Mouse (Mus musculus) limb, embryonic 13.5 days (tissue): Measurements from ENCODE around the gene Sptbn4. TPM values are rescaled to one million over a fixed set of nuclear protein-coding genes. Genes with fewer than 3 reads are reported as not detected.

Experiments used
- ATAC-seq: fragments of 200-750 bp; cut with Nextera tagmentation; 2 replicates; pipeline ENCODE4 v1.8.0; 2017; ENCODE audit warnings: low read depth, moderate number of reproducible peaks, moderate TSS enrichment; ENCODE audit not compliant: low FRiP score
- H3K27ac ChIP-seq: fragments of 300-500 bp; sonication (generic); 2 replicates; pipeline ENCODE4 v1.5.1; 2015; ENCODE audit warnings: inconsistent platforms, mild to moderate bottlenecking, moderate library complexity
- H3K27me3 ChIP-seq: fragments of 300-500 bp; sonication (generic); 2 replicates; pipeline ENCODE4 v1.6.1; 2015; ENCODE audit warnings: mild to moderate bottlenecking, inconsistent platforms
- H3K36me3 ChIP-seq: fragments of 300-500 bp; sonication (generic); 2 replicates; pipeline ENCODE4 v1.6.1; 2015; ENCODE audit warnings: inconsistent platforms, mild to moderate bottlenecking, moderate library complexity
- H3K4me1 ChIP-seq: fragments of 300-500 bp; sonication (generic); 2 replicates; pipeline ENCODE4 v1.6.1; 2015; ENCODE audit warnings: inconsistent platforms
- H3K4me2 ChIP-seq: fragments of 300-500 bp; sonication (generic); replicated peaks from 2 replicates; pipeline ENCODE4 v1.6.1; 2015; ENCODE audit warnings: inconsistent platforms, mild to moderate bottlenecking, moderate library complexity
- H3K4me3 ChIP-seq: fragments of 300-500 bp; sonication (generic); 2 replicates; pipeline ENCODE4 v1.5.1; 2015; ENCODE audit warnings: moderate library complexity, mild to moderate bottlenecking, inconsistent platforms
- H3K9ac ChIP-seq: fragments of 300-500 bp; sonication (generic); 2 replicates; pipeline ENCODE4 v1.6.1; 2015; ENCODE audit warnings: mild to moderate bottlenecking, inconsistent platforms
- H3K9me3 ChIP-seq: fragments of 300-500 bp; sonication (generic); 2 replicates; pipeline ENCODE4 v1.6.1; 2016; ENCODE audit warnings: inconsistent platforms
- WGBS: fragments of 180-500 bp; shearing (Covaris S2); methylation state at CpG from one replicate; pipeline ENCODE4 v1.1.7; 2015; 5-methylcytosine and 5-hydroxymethylcytosine counted together
- polyA plus RNA-seq: library from polyadenylated mRNA; unstranded; fragments of >200 nt; fragmentation: Nextera tagmentation; extraction: Ambion mirVana; gene quantifications from 2 replicates; pipeline ENCODE4 v1.2.1, GENCODE M21; 2015

The Sptbn4 gene
- polyA plus RNA-seq, 1 experiment from 2014 or later: 0.17 TPM

- H3K36me3 ChIP-seq: no peaks in the 10 kb centered on the region
- peaks cover 17% of the 10 kb centered on the region for H3K4me1 ChIP-seq
- WGBS: 55% methylated on average over 15 of the region's 15 CpGs
- H3K4me2 ChIP-seq: peak overlapping the region; percentile 86
- ATAC-seq: no peak
- H3K9ac ChIP-seq: peak overlapping the region; percentile 70
- no peak overlapping the region for H3K27ac ChIP-seq
- peak overlapping the region; percentile 62 for H3K4me3 ChIP-seq
- H3K9me3 ChIP-seq: no peaks in the 10 kb centered on the region
- H3K27me3 ChIP-seq: peaks cover 38% of the 10 kb centered on the region
Observed at GRCm38 (mm10) chr7:27448421-27449206, 1.1 kb upstream of the Sptbn4 start.

GRCm38 (mm10) chr7:27446521-27447418 lies 716 bp downstream of the Sptbn4 start:
- Histone ChIP-seq H3K27ac (no peak overlapping the region), H3K4me2 (peak overlapping the region; percentile 96), H3K4me1 (peaks cover 17% of the 10 kb centered on the region), H3K36me3 (no peaks in the 10 kb centered on the region), H3K9ac (peak overlapping the region; percentile 79), H3K4me3 (peak overlapping the region; percentile 62), H3K9me3 (no peaks in the 10 kb centered on the region), H3K27me3 (peaks cover 41% of the 10 kb centered on the region)
- WGBS: 10% methylated on average over 43 of the region's 53 CpGs
- peak; percentile 3; the same call in 1 of the 2 replicates for ATAC-seq

- WGBS: 6% methylated on average over 15 of the region's 18 CpGs
- Histone ChIP-seq H3K27ac (no peak overlapping the region), H3K9ac (peak overlapping the region; percentile 79), H3K36me3 (no peaks in the 10 kb centered on the region), H3K4me2 (peak overlapping the region; percentile 96), H3K4me3 (peak overlapping the region; percentile 62), H3K9me3 (no peaks in the 10 kb centered on the region), H3K27me3 (peaks cover 41% of the 10 kb centered on the region), H3K4me1 (peaks cover 17% of the 10 kb centered on the region)
- ATAC-seq: no peak
Observed at GRCm38 (mm10) chr7:27446051-27446450, 1.4 kb downstream of the Sptbn4 start.

- H3K4me2 ChIP-seq: no peak overlapping the region
Observed at GRCm38 (mm10) chr7:27440014-27440413, 7.5 kb downstream of the Sptbn4 start.

GRCm38 (mm10) chr7:27437544-27437943 lies 9.9 kb downstream of the Sptbn4 start:
- H3K27me3 ChIP-seq: peaks cover 31% of the 10 kb centered on the region
- H3K9ac ChIP-seq: no peak overlapping the region
- no peaks in the 10 kb centered on the region for H3K36me3 ChIP-seq
- ATAC-seq: no peak
- H3K4me3 ChIP-seq: no peak overlapping the region
- H3K4me2 ChIP-seq: no peak overlapping the region
- no peaks in the 10 kb centered on the region for H3K4me1 ChIP-seq
- H3K27ac ChIP-seq: no peak overlapping the region
- 64% methylated on average over 5 of the region's 5 CpGs for WGBS
- peaks cover 4% of the 10 kb centered on the region; the same call in 1 of the 2 replicates for H3K9me3 ChIP-seq

More at GRCm38 (mm10) chr7:27440014-27440413, 7.5 kb downstream of the Sptbn4 start:
- Histone ChIP-seq H3K27me3 (peaks cover 22% of the 10 kb centered on the region), H3K27ac (no peak overlapping the region), H3K9ac (no peak overlapping the region), H3K36me3 (no peaks in the 10 kb centered on the region), H3K4me3 (no peak overlapping the region), H3K9me3 (peaks cover 4% of the 10 kb centered on the region; the same call in 1 of the 2 replicates), H3K4me1 (no peaks in the 10 kb centered on the region)
- no peak for ATAC-seq
- 76% methylated on average over 4 of the region's 4 CpGs for WGBS

GRCm38 (mm10) chr7:27433794-27434193 lies 13.7 kb downstream of the Sptbn4 start:
- Histone ChIP-seq H3K4me3 (no peak overlapping the region), H3K27ac (no peak overlapping the region), H3K27me3 (peaks cover 36% of the 10 kb centered on the region), H3K4me2 (no peak overlapping the region), H3K9ac (no peak overlapping the region), H3K36me3 (no peaks in the 10 kb centered on the region), H3K9me3 (peaks cover 11% of the 10 kb centered on the region; the same call in 1 of the 2 replicates), H3K4me1 (no peaks in the 10 kb centered on the region)
- no peak for ATAC-seq
- 10% methylated on average over 10 of the region's 10 CpGs for WGBS

GRCm38 (mm10) chr7:27433349-27433748 lies 14.1 kb downstream of the Sptbn4 start:
- no peaks in the 10 kb centered on the region for H3K36me3 ChIP-seq
- H3K27me3 ChIP-seq: peaks cover 36% of the 10 kb centered on the region
- no peak overlapping the region for H3K4me3 ChIP-seq
- H3K4me2 ChIP-seq: no peak overlapping the region
- no peaks in the 10 kb centered on the region for H3K4me1 ChIP-seq
- no peak for ATAC-seq
- no peak overlapping the region for H3K27ac ChIP-seq
- peaks cover 12% of the 10 kb centered on the region; the same call in 1 of the 2 replicates for H3K9me3 ChIP-seq
- H3K9ac ChIP-seq: no peak overlapping the region
- WGBS: 32% methylated on average over 10 of the region's 10 CpGs

- no peaks in the 10 kb centered on the region for H3K36me3 ChIP-seq
- H3K4me3 ChIP-seq: no peak overlapping the region
- no peak overlapping the region for H3K27ac ChIP-seq
- 59% methylated on average over 2 of the region's 2 CpGs for WGBS
- no peak overlapping the region for H3K4me2 ChIP-seq
- H3K9me3 ChIP-seq: peaks cover 12% of the 10 kb centered on the region; the same call in 1 of the 2 replicates
- ATAC-seq: no peak
- H3K27me3 ChIP-seq: peaks cover 21% of the 10 kb centered on the region
- H3K4me1 ChIP-seq: no peaks in the 10 kb centered on the region
- no peak overlapping the region for H3K9ac ChIP-seq
Observed at GRCm38 (mm10) chr7:27429135-27429534, 18.4 kb downstream of the Sptbn4 start.

GRCm38 (mm10) chr7:27428002-27428401 lies 19.5 kb downstream of the Sptbn4 start:
- Histone ChIP-seq H3K27me3 (peaks cover 10% of the 10 kb centered on the region), H3K36me3 (no peaks in the 10 kb centered on the region), H3K27ac (no peak overlapping the region), H3K4me2 (no peak overlapping the region), H3K9me3 (peaks cover 12% of the 10 kb centered on the region; the same call in 1 of the 2 replicates), H3K4me1 (no peaks in the 10 kb centered on the region), H3K9ac (no peak overlapping the region), H3K4me3 (no peak overlapping the region)
- 78% methylated on average over 11 of the region's 11 CpGs for WGBS
- ATAC-seq: no peak

- Histone ChIP-seq H3K4me3 (no peak overlapping the region), H3K27me3 (peaks cover 4% of the 10 kb centered on the region), H3K9ac (no peak overlapping the region), H3K4me1 (no peaks in the 10 kb centered on the region), H3K27ac (no peak overlapping the region), H3K4me2 (no peak overlapping the region), H3K36me3 (no peaks in the 10 kb centered on the region), H3K9me3 (peaks cover 17% of the 10 kb centered on the region; the same call in 1 of the 2 replicates)
- no peak for ATAC-seq
- WGBS: 88% methylated on average over 1 of the region's 1 CpGs
Observed at GRCm38 (mm10) chr7:27427387-27427786, 20.1 kb downstream of the Sptbn4 start.

- ATAC-seq: no peak
- no peak overlapping the region for H3K4me2 ChIP-seq
- H3K27ac ChIP-seq: no peak overlapping the region
- no peaks in the 10 kb centered on the region for H3K36me3 ChIP-seq
- no peaks in the 10 kb centered on the region for H3K27me3 ChIP-seq
- H3K4me3 ChIP-seq: no peak overlapping the region
- H3K9me3 ChIP-seq: peaks cover 13% of the 10 kb centered on the region; the same call in 1 of the 2 replicates
- H3K9ac ChIP-seq: no peak overlapping the region
- no peaks in the 10 kb centered on the region for H3K4me1 ChIP-seq
- 81% methylated on average over 12 of the region's 12 CpGs for WGBS
Observed at GRCm38 (mm10) chr7:27423556-27424326, 23.7 kb downstream of the Sptbn4 start.
